In genomic region chr7:101051551-101052221, GRCm38 (mm10) we compare ENCODE assay signal across 8 mouse cellular contexts. TPM values are rescaled to one million over a fixed set of nuclear protein-coding genes. Genes with fewer than 3 reads are reported as not detected.
DNase-seq lines count a peak whose midpoint lies in the region; ATAC-seq and TF ChIP-seq lines count a peak whose summit lies in the region.

No protein-coding gene starts in this region.

- no peaks in the 10 kb centered on the region for H3K79me3 ChIP-seq in C2C12 (ENCODE audit: low read depth)

- H3K36me3 ChIP-seq in C2C12 (ENCODE audit: control insufficient read depth, insufficient read depth) = no peaks in the 10 kb centered on the region
- H3K36me3 ChIP-seq in heart, embryonic 14.5 days (ENCODE audit: control insufficient read depth, insufficient read depth, low read length) = no peaks in the 10 kb centered on the region
- no peaks in the 10 kb centered on the region for H3K36me3 ChIP-seq in lung, embryonic 14.5 days (ENCODE audit: insufficient read depth)
- H3K36me3 ChIP-seq in neural tube, embryonic 15.5 days = no peaks in the 10 kb centered on the region
- no peaks in the 10 kb centered on the region for H3K36me3 ChIP-seq in thymus, adult 2 months (ENCODE audit: control insufficient read depth, insufficient read depth, low read length)

- no peaks in the 10 kb centered on the region for H3K27me3 ChIP-seq in C2C12 (ENCODE audit: control insufficient read depth, insufficient read depth, insufficient read length)
- H3K27me3 ChIP-seq in heart, embryonic 14.5 days (ENCODE audit: control insufficient read depth, insufficient read depth, low read length) = no peaks in the 10 kb centered on the region
- H3K27me3 ChIP-seq in lung, embryonic 14.5 days (ENCODE audit: insufficient read depth, low read length) = no peaks in the 10 kb centered on the region
- H3K27me3 ChIP-seq in neural tube, embryonic 15.5 days (replicated peaks) = no peaks in the 10 kb centered on the region
- H3K27me3 ChIP-seq in thymus, adult 2 months (ENCODE audit: control insufficient read depth, insufficient read depth, low read length) = no peaks in the 10 kb centered on the region

- no peaks in the 10 kb centered on the region for H3K79me2 ChIP-seq in C2C12 (ENCODE audit: control insufficient read depth, insufficient read depth)

- peak; percentile 13; the same call in 1 of the 2 replicates for ATAC-seq in heart, embryonic 14.5 days (ENCODE audit: insufficient number of reproducible peaks, insufficient read depth, low FRiP score, low read depth)
- peak; percentile 81 for ATAC-seq in lung, embryonic 14.5 days (ENCODE audit: insufficient read depth)
- ATAC-seq in neural tube, embryonic 15.5 days (ENCODE audit: low FRiP score) = peak; percentile 57

- H3K4me2 ChIP-seq in heart, embryonic 14.5 days (ENCODE audit: low read length) = no peak overlapping the region
- no peak overlapping the region for H3K4me2 ChIP-seq in lung, embryonic 14.5 days
- no peak overlapping the region for H3K4me2 ChIP-seq in neural tube, embryonic 15.5 days

- TF ChIP-seq POLR2A in thymus, adult 2 months (IDR thresholded peaks at IDR 0.05; ENCODE audit: control insufficient read depth, extremely low read depth, insufficient read depth, low read length, poor library complexity) = no peak

- H3K9ac ChIP-seq in heart, embryonic 14.5 days (ENCODE audit: low read length) = no peak overlapping the region
- H3K9ac ChIP-seq in lung, embryonic 14.5 days = no peak overlapping the region
- no peak overlapping the region for H3K9ac ChIP-seq in neural tube, embryonic 15.5 days (replicated peaks)

- peaks cover 9 to 14% of the 10 kb centered on the region in 2 experiments; a peak in 3 of 4 replicates for H3K4me1 ChIP-seq in heart, embryonic 14.5 days (ENCODE audit: control insufficient read depth in 2 of 2, insufficient read depth in 2 of 2, low read length in 2 of 2)
- H3K4me1 ChIP-seq in lung, embryonic 14.5 days (ENCODE audit: insufficient read depth) = peaks cover 6% of the 10 kb centered on the region; the same call in 1 of the 2 replicates
- 0 out of 2 replicates have a peak, but pooled peaks cover 4% of the 10 kb centered on the region for H3K4me1 ChIP-seq in neural tube, embryonic 15.5 days
- H3K4me1 ChIP-seq in thymus, adult 2 months (replicated peaks; ENCODE audit: control insufficient read depth, insufficient read depth, low read length) = no peaks in the 10 kb centered on the region

- H3ac ChIP-seq in C2C12 (ENCODE audit: control insufficient read depth, insufficient read length, low read depth) = no peak overlapping the region

- peak; percentile 80 for DNase-seq in ZHBTc4 (ENCODE audit: low read depth, low spot score)
- peak; percentile 77 for DNase-seq in embryo, embryonic 11.5 days (ENCODE audit: low read depth, low spot score)
- DNase-seq in kidney, postnatal 14 days = peak; percentile 70
- peak; percentile 95 for DNase-seq in lung, embryonic 14.5 days
- peak; percentile 58 for DNase-seq in thymus, adult 2 months

- TF ChIP-seq CTCF in C2C12 (IDR thresholded peaks at IDR 0.05; ENCODE audit: control insufficient read depth, insufficient read depth, insufficient read length) = peak; percentile 52
- TF ChIP-seq CTCF in lung, embryonic 14.5 days (IDR thresholded peaks at IDR 0.05; ENCODE audit: low read depth) = peak; percentile 95
- TF ChIP-seq CTCF in thymus, adult 2 months (IDR thresholded peaks at IDR 0.05; ENCODE audit: borderline replicate concordance, control insufficient read depth, extremely low read depth, insufficient read depth, low read length, poor library complexity) = peak; percentile 54; the same call in 1 of the 2 replicates

- H3K4me3 ChIP-seq in C2C12 (ENCODE audit: insufficient read depth, poor library complexity, severe bottlenecking) = no peak overlapping the region
- H3K4me3 ChIP-seq in heart, embryonic 14.5 days (ENCODE audit: control insufficient read depth in 1 of 2, insufficient read depth in 1 of 2, low read depth in 1 of 2, low read length in 2 of 2) = no peak overlapping the region
- H3K4me3 ChIP-seq in lung, embryonic 14.5 days (ENCODE audit: low read depth, low read length) = no peak overlapping the region
- no peak overlapping the region for H3K4me3 ChIP-seq in neural tube, embryonic 15.5 days (replicated peaks)
- H3K4me3 ChIP-seq in thymus, adult 2 months (ENCODE audit: control insufficient read depth, insufficient read depth, low read length) = no peak overlapping the region

- 15% methylated on average over 11 of the region's 11 CpGs for WGBS in heart, embryonic 14.5 days
- WGBS in lung, embryonic 14.5 days = 15% methylated on average over 11 of the region's 11 CpGs
- 19% methylated on average over 11 of the region's 11 CpGs for WGBS in neural tube, embryonic 15.5 days
- 23% methylated on average over 11 of the region's 11 CpGs for WGBS in thymus, adult 2 months

- peak overlapping the region in 1 of 2 experiments; percentile 20; a peak in 1 of 4 replicates for H3K27ac ChIP-seq in heart, embryonic 14.5 days (replicated peaks in 1 of 2; ENCODE audit: control insufficient read depth in 1 of 2, insufficient read depth in 1 of 2, low read depth in 2 of 2, low read length in 2 of 2)
- peak overlapping the region; percentile 36; the same call in 1 of the 2 replicates for H3K27ac ChIP-seq in lung, embryonic 14.5 days (ENCODE audit: low read depth)
- H3K27ac ChIP-seq in neural tube, embryonic 15.5 days (replicated peaks) = no peak overlapping the region
- no peak overlapping the region for H3K27ac ChIP-seq in thymus, adult 2 months (ENCODE audit: control insufficient read depth, insufficient read depth, low read length)

- H3K9me3 ChIP-seq in heart, embryonic 14.5 days (ENCODE audit: control insufficient read depth, low read length) = no peaks in the 10 kb centered on the region
- H3K9me3 ChIP-seq in lung, embryonic 14.5 days (ENCODE audit: low read depth, low read length) = no peaks in the 10 kb centered on the region
- no peaks in the 10 kb centered on the region for H3K9me3 ChIP-seq in neural tube, embryonic 15.5 days (replicated peaks)

TF ChIP-seq in C2C12, 6 proteins besides CTCF, POLR2A, EP300 and RAD21:
- TF ChIP-seq MYOD1 (IDR thresholded peaks at IDR 0.05; ENCODE audit: control insufficient read depth, insufficient read length, low read depth) (no peak), USF1 (IDR thresholded peaks at IDR 0.05; ENCODE audit: low read depth) (no peak), MAX (IDR thresholded peaks at IDR 0.05) (no peak), MYOG (IDR thresholded peaks at IDR 0.05; ENCODE audit: control insufficient read depth, extremely low read depth, insufficient read length) (no peak), FOSL1 (IDR thresholded peaks at IDR 0.05; ENCODE audit: insufficient read depth, low read length, poor library complexity, severe bottlenecking) (no peak), CEBPB (IDR thresholded peaks at IDR 0.05; ENCODE audit: low read depth) (no peak)

RNA-seq across cellular contexts. Expression of gene P2ry2, which starts 39.0 kb away (rescaled TPM):
- polyA plus RNA-seq in C2C12 (2012; fragmentation: generic; extraction: Trizol) = 4.5 TPM
- polyA plus RNA-seq in heart, embryonic 14.5 days (2014; fragmentation: Nextera tagmentation; extraction: Ambion mirVana) = 1.8 and 2.5 TPM in 2 replicates
- 3.4 and 3.5 TPM in 2 replicates for polyA plus RNA-seq in lung, embryonic 14.5 days (2014; fragmentation: Nextera tagmentation; extraction: Ambion mirVana)
- polyA plus RNA-seq in neural tube, embryonic 15.5 days (2015; fragmentation: Nextera tagmentation; extraction: Ambion mirVana) = 0.81 and 1.5 TPM in 2 replicates
- 4.3 and 5.3 TPM in 2 replicates for polyA plus RNA-seq in thymus, adult 2 months (2012; rRNA removed)

RNA-seq across cellular contexts. Expression of gene Fchsd2, which starts 41.0 kb away (rescaled TPM):
- 2.4 TPM for polyA plus RNA-seq in C2C12 (2012; fragmentation: generic; extraction: Trizol)
- 18.0 and 18.6 TPM in 2 replicates for polyA plus RNA-seq in heart, embryonic 14.5 days (2014; fragmentation: Nextera tagmentation; extraction: Ambion mirVana)
- polyA plus RNA-seq in lung, embryonic 14.5 days (2014; fragmentation: Nextera tagmentation; extraction: Ambion mirVana) = 23.6 and 23.8 TPM in 2 replicates
- polyA plus RNA-seq in neural tube, embryonic 15.5 days (2015; fragmentation: Nextera tagmentation; extraction: Ambion mirVana) = 35.9 and 39.4 TPM in 2 replicates
- 14.3 and 15.8 TPM in 2 replicates for polyA plus RNA-seq in thymus, adult 2 months (2012; rRNA removed)

Comparison
In these comparisons a context has a peak if more than half of its experiments do, and no peak if none do; other contexts are left out.
1. ATAC-seq: peak in every context shown above with its lines; median percentile 81 in lung, embryonic 14.5 days; 57 in neural tube, embryonic 15.5 days; 13 in heart, embryonic 14.5 days.